29 mouse cellular contexts compared by ENCODE assay signal in the genomic region with DNA sequence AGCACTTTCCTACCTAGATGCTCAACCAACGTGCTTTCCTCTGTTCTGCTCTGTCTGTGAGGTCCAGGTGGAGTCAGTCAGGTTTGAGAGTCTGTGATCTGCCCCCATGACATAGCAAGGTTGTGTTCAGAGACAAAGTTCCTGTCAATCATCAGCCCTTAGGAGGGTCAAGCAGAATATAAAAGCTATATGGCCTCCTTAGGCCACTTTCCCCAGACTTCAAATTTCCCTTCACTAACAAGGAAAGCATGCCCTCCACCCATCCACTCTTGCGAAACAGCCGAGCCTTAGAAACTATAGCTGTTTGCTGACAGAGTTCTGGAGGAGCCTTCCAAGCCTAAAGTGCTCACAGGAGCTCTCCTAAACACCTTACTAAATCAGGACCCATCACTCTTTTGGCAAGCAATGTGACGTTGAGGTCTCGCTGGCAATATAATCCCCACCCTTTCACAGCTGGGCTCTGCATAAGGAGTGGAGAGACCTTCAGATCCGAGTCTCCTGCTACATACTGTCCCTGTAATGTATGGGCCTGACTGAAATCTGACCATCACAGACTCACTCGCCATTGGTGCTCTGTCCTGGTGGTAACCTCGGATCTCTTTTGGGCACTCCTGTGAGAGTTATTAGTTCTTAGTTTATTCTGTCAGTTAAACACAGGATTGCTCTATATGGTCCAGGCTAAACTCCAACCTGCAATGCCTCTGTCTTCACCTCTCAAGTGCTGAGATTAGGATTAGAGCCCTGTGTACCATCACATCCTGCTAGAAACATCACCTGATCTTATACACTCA. TPM values are rescaled to one million over a fixed set of nuclear protein-coding genes. Genes with fewer than 3 reads are reported as not detected.
DNase-seq lines count a peak whose midpoint lies in the region; ATAC-seq and TF ChIP-seq lines count a peak whose summit lies in the region.
"Had no signal": no experiment of that assay in that cellular context is flagged by ENCODE, and none has a peak within 500 bp of the region (broad histone marks: within the 10 kb centered on the region; RNA-seq: fewer than 3 reads in every experiment).

No protein-coding gene starts in this region.

- 0 out of 2 replicates have a peak, but pooled peaks cover 6% of the 10 kb centered on the region for H3K36me3 ChIP-seq in heart, embryonic 14.5 days (ENCODE audit: control insufficient read depth, insufficient read depth, low read length)
- H3K36me3 ChIP-seq: liver, embryonic 12.5 days; midbrain, embryonic 13.5 days; stomach, embryonic 15.5 days had no signal

- ATAC-seq in heart, embryonic 14.5 days (ENCODE audit: insufficient number of reproducible peaks, insufficient read depth, low FRiP score, low read depth) = no peak
- ATAC-seq: activated CD4-positive, CD25-positive, alpha-beta regulatory T cell, adult 4 months; forebrain, embryonic 14.5 days; intestine, postnatal 0 days; liver, embryonic 12.5 days; liver, postnatal 0 days; midbrain, embryonic 13.5 days had no signal

- no peak overlapping the region for H3K4me2 ChIP-seq in heart, embryonic 14.5 days (ENCODE audit: low read length)
- H3K4me2 ChIP-seq: hindbrain, embryonic 14.5 days; liver, embryonic 12.5 days; midbrain, embryonic 13.5 days; stomach, embryonic 15.5 days had no signal

- peak overlapping the region; percentile 19 to 31; a peak in 2 of 4 replicates for H3K27ac ChIP-seq in heart, embryonic 14.5 days (replicated peaks in 1 of 2; ENCODE audit: control insufficient read depth in 1 of 2, insufficient read depth in 1 of 2, low read depth in 2 of 2, low read length in 2 of 2)
- H3K27ac ChIP-seq: hindbrain, embryonic 14.5 days; liver, embryonic 12.5 days; midbrain, embryonic 13.5 days; stomach, embryonic 15.5 days had no signal

- no peak for TF ChIP-seq CTCF in lung, adult 2 months (IDR thresholded peaks at IDR 0.05; ENCODE audit: insufficient read depth, low read length)

- DNase-seq in heart, adult 11 months = peak; percentile 61
- DNase-seq in heart, postnatal 4 days = no peak
- DNase-seq in heart, adult 18-20 months = no peak
- peak; percentile 20 for DNase-seq in lung, adult 2 months
- DNase-seq in lung, postnatal 4 days = no peak
- peak; percentile 42 for DNase-seq in lung, postnatal 36 days
- no peak for DNase-seq in ovary, postnatal 14 days (ENCODE audit: low spot score)
- DNase-seq: adrenal gland, adult 2 months; adrenal gland, postnatal 36 days; cerebellum, adult 18-20 months; cerebellum, postnatal 14 days; gastrocnemius, postnatal 25 days; kidney, adult 9 months; kidney, postnatal 10 days; layer of hippocampus, postnatal 36 days; left cerebral cortex, postnatal 4 days; liver, postnatal 0 days; retina, postnatal 1 day; right cerebral cortex, postnatal 14 days had no signal

- no peak for TF ChIP-seq POLR2A in lung, adult 2 months (IDR thresholded peaks at IDR 0.05; ENCODE audit: borderline replicate concordance, extremely low read depth, low read depth, low read length)

- H3K4me1 ChIP-seq in heart, embryonic 14.5 days (ENCODE audit: control insufficient read depth in 2 of 2, insufficient read depth in 2 of 2, low read length in 2 of 2) = peaks cover 17 to 42% of the 10 kb centered on the region in 2 experiments
- H3K4me1 ChIP-seq in lung, adult 2 months (ENCODE audit: control insufficient read depth, insufficient read depth, low read length) = no peaks in the 10 kb centered on the region; the same call in 1 of the 2 replicates
- H3K4me1 ChIP-seq: liver, embryonic 12.5 days; megakaryocyte, embryonic 14.5 days; stomach, embryonic 15.5 days had no signal

- H3K9ac ChIP-seq in heart, embryonic 14.5 days (ENCODE audit: low read length) = no peak overlapping the region
- H3K9ac ChIP-seq: hindbrain, embryonic 14.5 days; liver, embryonic 12.5 days; liver, postnatal 0 days; midbrain, embryonic 13.5 days; stomach, embryonic 15.5 days had no signal

- H3K9me3 ChIP-seq in heart, embryonic 14.5 days (ENCODE audit: control insufficient read depth, low read length) = no peaks in the 10 kb centered on the region
- H3K9me3 ChIP-seq: liver, embryonic 12.5 days; midbrain, embryonic 13.5 days; stomach, embryonic 15.5 days had no signal

- 39% methylated on average over 8 of the region's 8 CpGs for WGBS in heart, embryonic 14.5 days
- 59% methylated on average over 8 of the region's 8 CpGs for WGBS in lung, adult 2 months

- H3K4me3 ChIP-seq in heart, embryonic 14.5 days (ENCODE audit: control insufficient read depth in 1 of 2, insufficient read depth in 1 of 2, low read depth in 1 of 2, low read length in 2 of 2) = no peak overlapping the region
- no peak overlapping the region for H3K4me3 ChIP-seq in lung, adult 2 months (replicated peaks; ENCODE audit: extremely low read depth, low read depth, low read length)
- H3K4me3 ChIP-seq: liver, embryonic 12.5 days; megakaryocyte, embryonic 14.5 days; midbrain, embryonic 13.5 days; stomach, embryonic 15.5 days had no signal

- no peaks in the 10 kb centered on the region for H3K27me3 ChIP-seq in heart, embryonic 14.5 days (ENCODE audit: control insufficient read depth, insufficient read depth, low read length)
- H3K27me3 ChIP-seq: liver, embryonic 12.5 days; midbrain, embryonic 13.5 days; stomach, embryonic 15.5 days had no signal

RNA-seq across cellular contexts. Expression of gene Tmem108, which starts 54.4 kb away (rescaled TPM):
- 10 to 100 TPM; 17.6 to 21.9 TPM for total RNA-seq in heart, postnatal 4 days (2021)
- polyA plus RNA-seq in heart, embryonic 14.5 days (2014; fragmentation: Nextera tagmentation; extraction: Ambion mirVana) = 68.3 and 74.3 TPM in 2 replicates
- 1 to 10 TPM; 3.0 to 3.9 TPM for total RNA-seq in heart, adult 18-20 months (2021)
- polyA plus RNA-seq in lung, adult 2 months (2012; rRNA removed) = 8.5 and 9.1 TPM in 2 replicates
- total RNA-seq: gastrocnemius, postnatal 25 days; hematopoietic stem cell, adult 5-6 weeks had no signal

Comparison
In these comparisons a context has a peak if more than half of its experiments do, and no peak if none do; other contexts are left out.
1. DNase-seq: peak in heart, adult 11 months (single experiment), lung, adult 2 months (single experiment) and lung, postnatal 36 days (single experiment); none in heart, postnatal 4 days (single experiment), heart, adult 18-20 months (0 of 2), lung, postnatal 4 days (0 of 2) and ovary, postnatal 14 days (single experiment).